Mouse (Mus musculus): ENCODE results near the gene Acox1. TPM values are rescaled to one million over a fixed set of nuclear protein-coding genes. Genes with fewer than 3 reads are reported as not detected.

The Acox1 gene
- polyA plus RNA-seq, 1 experiment, result 136 TPM

- Histone ChIP-seq H3K4me3 (ENCODE audit: insufficient read depth, low read length) (no peak overlapping the region), H3K4me1 (ENCODE audit: control insufficient read depth, insufficient read depth, low read length) (peaks cover 5% of the 10 kb centered on the region; the same call in 1 of the 2 replicates), H3K27ac (ENCODE audit: insufficient read depth, low read length) (no peak overlapping the region)
- TF ChIP-seq POLR2A (IDR thresholded peaks at IDR 0.05; ENCODE audit: extremely low read depth, insufficient read depth, low read length) (no peak), CTCF (IDR thresholded peaks at IDR 0.05; ENCODE audit: extremely low read depth, insufficient read depth, low read length) (0 out of 2 replicates have a peak, but pooled peaks have one; percentile 3)
Measured at GRCm38 (mm10) chr11:116215181-116215580, 16.3 kb upstream of the Acox1 start.

- Histone ChIP-seq H3K4me3 (ENCODE audit: insufficient read depth, low read length) (no peak overlapping the region), H3K4me1 (ENCODE audit: control insufficient read depth, insufficient read depth, low read length) (peaks cover 5% of the 10 kb centered on the region; the same call in 1 of the 2 replicates), H3K27ac (ENCODE audit: insufficient read depth, low read length) (no peak overlapping the region)
- TF ChIP-seq POLR2A (IDR thresholded peaks at IDR 0.05; ENCODE audit: extremely low read depth, insufficient read depth, low read length), result no peak
- no peak for TF ChIP-seq CTCF (IDR thresholded peaks at IDR 0.05; ENCODE audit: extremely low read depth, insufficient read depth, low read length)
Measured at GRCm38 (mm10) chr11:116213877-116214510, 15.1 kb upstream of the Acox1 start.

GRCm38 (mm10) chr11:116212847-116213246 lies 14.0 kb upstream of the Acox1 start:
- TF ChIP-seq CTCF (IDR thresholded peaks at IDR 0.05; ENCODE audit: extremely low read depth, insufficient read depth, low read length) (no peak), POLR2A (IDR thresholded peaks at IDR 0.05; ENCODE audit: extremely low read depth, insufficient read depth, low read length) (no peak)
- Histone ChIP-seq H3K4me3 (ENCODE audit: insufficient read depth, low read length) (no peak overlapping the region), H3K27ac (ENCODE audit: insufficient read depth, low read length) (no peak overlapping the region), H3K4me1 (ENCODE audit: control insufficient read depth, insufficient read depth, low read length) (no peaks in the 10 kb centered on the region)

- Histone ChIP-seq H3K4me3 (ENCODE audit: insufficient read depth, low read length) (no peak overlapping the region), H3K4me1 (ENCODE audit: control insufficient read depth, insufficient read depth, low read length) (no peaks in the 10 kb centered on the region), H3K27ac (ENCODE audit: insufficient read depth, low read length) (no peak overlapping the region)
- no peak for TF ChIP-seq CTCF (IDR thresholded peaks at IDR 0.05; ENCODE audit: extremely low read depth, insufficient read depth, low read length)
- no peak for TF ChIP-seq POLR2A (IDR thresholded peaks at IDR 0.05; ENCODE audit: extremely low read depth, insufficient read depth, low read length)
Measured at GRCm38 (mm10) chr11:116210696-116211095, 11.9 kb upstream of the Acox1 start.

GRCm38 (mm10) chr11:116209257-116209656 lies 10.4 kb upstream of the Acox1 start:
- Histone ChIP-seq H3K4me3 (ENCODE audit: insufficient read depth, low read length) (no peak overlapping the region), H3K27ac (ENCODE audit: insufficient read depth, low read length) (no peak overlapping the region), H3K4me1 (ENCODE audit: control insufficient read depth, insufficient read depth, low read length) (no peaks in the 10 kb centered on the region)
- TF ChIP-seq CTCF (IDR thresholded peaks at IDR 0.05; ENCODE audit: extremely low read depth, insufficient read depth, low read length) (no peak), POLR2A (IDR thresholded peaks at IDR 0.05; ENCODE audit: extremely low read depth, insufficient read depth, low read length) (no peak)

- no peak overlapping the region for H3K4me3 ChIP-seq (ENCODE audit: insufficient read depth, low read length)
- H3K4me1 ChIP-seq (ENCODE audit: control insufficient read depth, insufficient read depth, low read length), result no peaks in the 10 kb centered on the region
- no peak overlapping the region for H3K27ac ChIP-seq (ENCODE audit: insufficient read depth, low read length)
- no peak for TF ChIP-seq POLR2A (IDR thresholded peaks at IDR 0.05; ENCODE audit: extremely low read depth, insufficient read depth, low read length)
- no peak for TF ChIP-seq CTCF (IDR thresholded peaks at IDR 0.05; ENCODE audit: extremely low read depth, insufficient read depth, low read length)
Measured at GRCm38 (mm10) chr11:116208660-116209059, 9.8 kb upstream of the Acox1 start.

- no peak overlapping the region for H3K4me3 ChIP-seq (ENCODE audit: insufficient read depth, low read length)
- TF ChIP-seq CTCF (IDR thresholded peaks at IDR 0.05; ENCODE audit: extremely low read depth, insufficient read depth, low read length), result no peak
- no peak for TF ChIP-seq POLR2A (IDR thresholded peaks at IDR 0.05; ENCODE audit: extremely low read depth, insufficient read depth, low read length)
- no peak overlapping the region for H3K27ac ChIP-seq (ENCODE audit: insufficient read depth, low read length)
- no peaks in the 10 kb centered on the region for H3K4me1 ChIP-seq (ENCODE audit: control insufficient read depth, insufficient read depth, low read length)
Measured at GRCm38 (mm10) chr11:116206678-116207077, 7.8 kb upstream of the Acox1 start.

GRCm38 (mm10) chr11:116203150-116203549 lies 4.3 kb upstream of the Acox1 start:
- peaks cover 2% of the 10 kb centered on the region; the same call in 1 of the 2 replicates for H3K4me1 ChIP-seq (ENCODE audit: control insufficient read depth, insufficient read depth, low read length)
- TF ChIP-seq CTCF (IDR thresholded peaks at IDR 0.05; ENCODE audit: extremely low read depth, insufficient read depth, low read length), result no peak
- no peak for TF ChIP-seq POLR2A (IDR thresholded peaks at IDR 0.05; ENCODE audit: extremely low read depth, insufficient read depth, low read length)
- no peak overlapping the region for H3K27ac ChIP-seq (ENCODE audit: insufficient read depth, low read length)
- H3K4me3 ChIP-seq (ENCODE audit: insufficient read depth, low read length), result no peak overlapping the region

- no peak overlapping the region for H3K4me3 ChIP-seq (ENCODE audit: insufficient read depth, low read length)
- no peak overlapping the region for H3K27ac ChIP-seq (ENCODE audit: insufficient read depth, low read length)
- no peak for TF ChIP-seq CTCF (IDR thresholded peaks at IDR 0.05; ENCODE audit: extremely low read depth, insufficient read depth, low read length)
- no peak for TF ChIP-seq POLR2A (IDR thresholded peaks at IDR 0.05; ENCODE audit: extremely low read depth, insufficient read depth, low read length)
- peaks cover 2% of the 10 kb centered on the region; the same call in 1 of the 2 replicates for H3K4me1 ChIP-seq (ENCODE audit: control insufficient read depth, insufficient read depth, low read length)
Measured at GRCm38 (mm10) chr11:116201151-116201550, 2.3 kb upstream of the Acox1 start.

GRCm38 (mm10) chr11:116198132-116198531 lies 713 bp downstream of the Acox1 start:
- TF ChIP-seq POLR2A (IDR thresholded peaks at IDR 0.05; ENCODE audit: extremely low read depth, insufficient read depth, low read length) (no peak), CTCF (IDR thresholded peaks at IDR 0.05; ENCODE audit: extremely low read depth, insufficient read depth, low read length) (no peak)
- Histone ChIP-seq H3K4me3 (ENCODE audit: insufficient read depth, low read length) (peak overlapping the region; percentile 98), H3K27ac (ENCODE audit: insufficient read depth, low read length) (peak overlapping the region; percentile 90), H3K4me1 (ENCODE audit: control insufficient read depth, insufficient read depth, low read length) (peaks cover 5% of the 10 kb centered on the region)

All from cortical plate, adult 2 months (tissue).